Mouse (Mus musculus): Measurements from ENCODE around the gene Col27a1. TPM values are rescaled to one million over a fixed set of nuclear protein-coding genes. Genes with fewer than 3 reads are reported as not detected.

Col27a1 gene
- total RNA-seq, 2 experiments from 2014 or later = 1.3 to 1.7 TPM

DNA sequence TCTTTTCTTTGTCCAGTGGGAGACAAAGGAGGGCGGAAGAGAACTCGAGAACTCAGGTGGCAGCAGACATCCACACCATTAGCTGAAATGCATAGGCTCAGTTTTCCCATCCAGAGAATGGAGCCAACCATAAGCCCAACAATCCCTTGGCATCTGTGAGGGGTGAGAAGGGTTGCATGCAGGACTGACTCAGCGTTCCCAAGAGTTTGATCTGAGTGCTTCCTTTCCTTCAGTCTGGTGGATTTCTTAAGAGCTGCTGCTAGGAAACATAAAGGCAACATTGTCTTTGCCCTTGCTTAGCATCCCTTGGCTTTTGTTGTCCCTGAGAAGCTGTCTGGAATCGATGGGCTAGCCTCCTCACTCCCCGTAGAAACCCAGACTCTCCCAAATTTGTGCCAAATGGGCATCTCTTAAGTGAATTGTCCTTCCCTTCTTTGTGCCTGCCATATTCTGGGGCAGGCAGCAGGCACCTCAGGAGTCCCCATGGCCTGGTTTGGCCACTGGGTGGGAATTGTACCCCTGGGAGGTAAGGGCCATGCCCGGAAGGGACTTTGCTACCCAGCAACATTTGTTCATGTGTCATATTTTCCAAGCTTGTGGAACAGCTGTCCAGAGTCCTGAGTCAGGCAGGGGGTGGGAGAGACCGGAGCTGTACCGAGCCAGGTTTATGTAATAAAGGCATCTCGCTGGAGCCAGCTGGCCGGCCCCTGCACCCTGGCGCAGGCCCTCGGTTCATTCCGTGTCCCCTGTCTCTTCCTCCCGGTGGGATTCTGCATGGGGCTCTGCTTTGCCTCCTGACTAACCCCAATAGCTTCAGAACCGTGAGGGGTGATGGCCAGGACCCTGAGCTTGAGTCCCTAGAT is 7.5 kb downstream of the Col27a1 start:
- intact Hi-C loops (cut with DNase I) = no loop called here
- peak; percentile 79 for DNase-seq (ENCODE audit: low spot score)

DNA sequence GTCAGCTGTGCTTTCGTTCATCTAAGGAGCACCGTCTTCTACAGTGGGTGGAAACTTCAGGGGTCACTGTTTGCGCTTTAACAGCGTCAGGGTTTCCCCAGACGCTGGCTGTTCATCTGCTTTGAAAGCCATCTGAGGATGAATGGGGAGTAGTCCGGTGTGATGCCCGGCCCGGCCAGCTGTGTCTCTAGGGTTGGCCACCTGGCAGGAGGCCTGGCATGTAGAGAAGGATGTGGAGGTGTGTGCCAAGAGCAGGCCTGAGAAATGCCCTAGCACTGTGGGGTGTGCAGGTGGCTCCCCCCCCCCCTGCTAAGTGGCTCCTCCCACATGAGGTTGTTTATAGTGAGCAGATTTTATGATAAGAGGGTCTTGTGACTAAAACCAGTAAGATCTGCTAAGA is 8.4 kb downstream of the Col27a1 start:
- DNase-seq (ENCODE audit: low spot score) = no peak
- intact Hi-C loops (cut with DNase I) = no loop called here

DNA sequence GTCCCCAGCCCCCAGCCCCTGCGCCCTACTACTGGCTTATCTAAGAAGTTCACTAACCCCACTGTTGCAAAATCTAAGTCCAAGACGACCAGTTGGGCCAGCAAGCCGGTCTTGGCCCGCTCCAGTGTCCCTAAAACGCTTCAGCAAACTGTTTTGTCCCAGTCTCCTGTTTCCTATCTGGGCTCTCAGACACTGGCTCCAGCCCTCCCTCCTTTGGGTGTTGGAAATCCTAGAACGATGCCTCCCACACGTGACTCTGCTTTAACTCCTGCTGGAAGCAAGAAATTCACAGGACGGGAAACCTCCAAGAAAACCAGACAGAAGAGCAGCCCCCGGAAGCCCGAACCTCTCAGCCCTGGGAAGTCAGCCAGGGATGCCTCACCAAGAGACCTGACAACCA is 11.6 kb downstream of the Col27a1 start:
- intact Hi-C loops (cut with DNase I) = no loop called here

DNA sequence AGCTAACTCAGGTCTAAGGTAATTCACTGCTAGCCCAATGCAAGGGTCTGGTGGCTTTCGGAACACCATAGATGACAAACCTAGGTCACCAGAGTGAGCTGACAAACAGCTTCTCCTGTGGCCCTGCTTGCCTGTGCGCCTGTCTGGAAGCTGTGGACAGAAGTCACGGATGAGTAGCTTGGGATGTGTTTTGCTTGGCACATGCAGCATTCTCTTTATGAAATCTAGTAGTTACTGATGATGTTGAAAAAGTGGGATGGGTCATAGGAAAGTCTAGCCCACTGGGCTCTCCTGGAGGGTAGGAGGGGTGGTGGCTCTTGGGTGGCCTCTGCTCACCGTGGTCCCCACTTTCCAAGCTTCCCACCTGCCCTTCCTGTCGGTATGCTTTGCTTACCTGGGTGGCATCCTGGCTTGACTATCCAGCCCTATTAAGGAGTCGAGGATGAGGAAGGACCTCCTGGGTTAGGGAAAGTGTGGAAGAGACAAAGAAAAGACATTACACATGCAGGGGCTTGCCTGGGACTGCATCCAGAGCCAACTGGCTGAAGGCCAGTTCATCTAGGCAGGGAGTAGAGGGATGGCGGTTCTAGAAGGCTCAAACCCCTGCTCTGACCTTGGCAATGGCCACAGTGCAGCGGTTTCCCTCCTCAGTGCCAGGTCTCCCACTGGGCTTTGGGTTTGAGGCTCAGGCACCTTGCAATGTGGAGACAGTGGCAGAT is 12.5 kb downstream of the Col27a1 start:
- no peak for DNase-seq (ENCODE audit: low spot score)
- intact Hi-C loops (cut with DNase I) = no loop called here

More for the DNA sequence above, 11.6 kb downstream of the Col27a1 start:
- no peak for DNase-seq (ENCODE audit: low spot score)

DNA sequence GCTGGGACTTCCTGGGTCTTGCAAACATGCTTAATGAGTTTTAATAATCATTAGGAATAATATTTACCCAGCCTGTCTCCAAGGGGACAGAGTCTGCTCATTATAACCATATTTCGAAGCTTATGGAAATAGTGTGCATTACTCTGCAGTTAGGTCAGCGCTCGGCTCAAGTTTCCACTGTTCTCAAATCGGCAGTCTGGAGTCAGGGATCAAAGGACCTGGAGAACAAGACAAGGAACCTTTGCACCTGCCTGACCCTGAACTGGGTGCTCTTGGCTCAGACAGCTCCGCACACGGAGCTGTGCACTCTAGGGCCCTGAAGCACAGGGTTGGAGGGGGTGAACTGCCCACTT is 13.1 kb downstream of the Col27a1 start:
- no peak for DNase-seq (ENCODE audit: low spot score)
- intact Hi-C loops (cut with DNase I) = no loop called here

DNA sequence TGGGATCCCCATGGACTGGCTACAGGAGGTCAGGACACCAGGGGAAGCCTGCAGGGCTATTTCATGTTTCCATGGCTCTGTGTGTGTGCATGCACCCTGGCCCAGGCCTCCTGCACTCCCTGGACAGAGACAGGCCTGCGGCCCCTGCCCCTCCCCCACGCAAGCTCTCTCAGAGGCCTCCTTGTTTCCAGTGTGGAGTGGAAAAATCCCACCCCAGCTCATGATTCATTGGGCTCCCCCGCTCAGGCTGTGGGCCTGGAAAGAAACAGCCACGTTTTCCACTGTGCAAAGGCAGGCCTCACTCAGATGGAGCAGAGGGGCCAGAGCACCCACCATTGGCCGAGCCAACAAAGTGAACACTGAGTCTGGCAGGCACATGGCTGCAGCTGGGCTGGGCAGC is 15.1 kb downstream of the Col27a1 start:
- intact Hi-C loops (cut with DNase I) = no loop called here
- DNase-seq (ENCODE audit: low spot score) = no peak

DNA sequence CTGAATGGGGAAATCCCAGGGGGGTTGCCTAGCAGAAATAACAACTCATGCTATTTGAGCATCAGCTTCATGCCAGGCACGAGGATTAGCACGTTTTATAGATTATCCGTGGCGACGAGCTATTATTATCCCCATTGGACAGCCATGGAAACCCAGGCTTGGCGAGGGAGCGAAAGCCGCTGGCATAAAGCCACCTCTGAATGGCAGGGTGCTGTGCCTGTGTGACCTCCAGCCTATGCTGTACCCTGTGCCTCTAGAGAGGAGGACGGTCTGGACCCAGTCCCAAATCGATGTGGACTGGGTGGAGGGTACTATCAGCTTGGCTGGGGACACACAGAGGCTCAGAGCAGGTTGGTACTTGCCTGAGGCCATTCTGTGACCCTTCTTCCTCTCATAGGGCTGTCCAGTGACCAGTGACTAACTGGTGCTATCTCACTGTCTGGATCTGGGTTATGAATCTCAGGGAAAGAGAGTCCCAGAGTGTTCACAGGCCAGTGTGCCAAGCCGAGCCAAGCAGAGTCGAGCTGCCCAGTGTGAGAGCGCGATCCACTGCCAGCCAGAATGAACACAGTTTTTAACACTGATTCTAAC is 16.3 kb downstream of the Col27a1 start:
- DNase-seq (ENCODE audit: low spot score) = no peak
- intact Hi-C loops (cut with DNase I) = loop anchor here (5.0 kb wide), 1 partner anchor 47 kb away; no protein-coding TSS in a partner anchor

DNA sequence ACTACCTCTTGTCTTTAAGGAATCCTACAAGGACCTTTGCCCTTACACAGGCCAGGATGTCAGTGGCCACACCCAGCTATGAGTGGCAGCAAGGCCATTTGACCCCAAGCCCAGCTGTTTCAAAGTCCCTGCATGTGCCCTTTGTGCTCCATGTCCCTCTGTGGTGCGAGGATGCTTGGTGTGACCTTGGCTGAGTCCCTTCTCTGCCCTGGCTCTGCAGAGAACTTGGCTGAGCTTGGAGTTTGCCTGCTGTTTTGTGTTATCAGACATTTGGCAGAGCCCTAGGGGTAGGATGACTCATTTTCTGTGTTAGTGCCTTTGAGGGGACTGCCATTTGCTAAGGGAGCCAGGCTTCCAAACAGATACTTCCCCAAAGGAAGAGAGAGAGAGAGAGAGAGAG is 17.3 kb downstream of the Col27a1 start:
- intact Hi-C loops (cut with DNase I) = loop anchor here (5.0 kb wide), 1 partner anchor 46 kb away; no protein-coding TSS in a partner anchor
- DNase-seq (ENCODE audit: low spot score) = no peak

DNA sequence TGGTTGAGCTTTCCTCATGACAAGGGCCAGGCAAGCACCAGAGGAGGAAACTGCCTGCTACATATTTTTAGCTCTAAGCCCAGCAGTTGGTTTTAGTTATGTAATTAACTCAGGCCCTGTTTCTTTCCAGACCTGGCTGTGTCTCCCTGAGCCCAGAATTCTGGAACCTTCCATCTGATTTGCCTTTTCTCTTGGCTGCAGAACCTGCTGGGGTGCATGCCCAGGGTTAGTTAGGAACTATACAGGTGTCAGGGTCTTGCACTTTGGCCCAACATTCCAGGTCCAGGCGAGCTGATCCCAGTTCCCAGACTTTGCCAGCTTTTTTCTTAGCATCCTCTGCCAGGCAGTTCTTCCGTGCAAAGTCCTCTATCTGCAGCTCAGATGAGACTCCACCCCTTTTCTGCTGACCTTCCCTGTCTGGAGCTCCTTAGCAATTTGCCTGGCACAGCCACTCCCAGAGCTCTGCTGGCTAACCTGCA is 18.8 kb downstream of the Col27a1 start:
- no peak for DNase-seq (ENCODE audit: low spot score)
- intact Hi-C loops (cut with DNase I) = loop anchor here (5.0 kb wide), 1 partner anchor 45 kb away; no protein-coding TSS in a partner anchor

DNA sequence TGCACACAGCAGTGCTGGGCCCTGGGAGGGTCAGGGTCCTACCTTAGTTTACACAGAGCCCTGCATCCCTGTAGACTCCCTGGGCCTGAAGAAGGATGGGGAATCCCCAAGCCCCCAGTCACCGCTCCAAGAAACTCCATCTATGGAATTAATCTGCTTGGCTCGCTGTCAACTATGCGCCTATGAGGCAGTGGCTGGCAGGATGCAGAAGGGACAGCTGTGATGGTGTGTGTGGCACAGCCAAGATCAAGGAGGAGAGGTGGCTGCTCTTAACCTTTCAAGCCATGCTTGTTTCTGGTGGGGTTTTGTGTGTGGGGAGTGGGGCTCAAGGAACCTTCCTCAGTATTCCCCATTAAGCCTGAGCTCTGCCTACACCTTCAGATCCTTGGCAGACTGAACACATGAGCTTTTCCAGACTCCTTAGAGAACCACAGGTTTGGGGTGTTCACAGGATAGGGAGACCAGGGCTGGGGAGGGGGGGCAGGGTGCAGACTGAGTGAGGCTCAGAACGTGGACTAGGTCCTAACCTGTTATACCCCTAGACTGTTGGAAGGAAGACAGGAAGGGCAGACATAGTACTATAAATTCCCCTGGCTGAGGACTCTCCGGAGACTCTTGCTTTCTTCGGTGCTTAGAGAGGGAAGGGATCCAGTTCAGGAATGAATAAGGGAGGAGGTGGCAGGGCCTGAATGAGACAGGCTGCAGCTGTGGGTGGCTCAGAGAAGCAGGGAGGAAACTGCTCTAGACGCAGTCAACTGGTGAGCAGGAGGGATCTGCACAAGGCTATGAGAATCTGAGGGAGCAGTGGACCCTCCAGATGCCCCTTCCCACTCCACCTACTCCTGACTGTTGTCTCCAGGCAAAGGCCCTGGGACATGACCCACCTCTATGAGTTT is 20.0 kb downstream of the Col27a1 start:
- intact Hi-C loops (cut with DNase I) = loop anchor here (5.0 kb wide), 1 partner anchor 43 kb away; no protein-coding TSS in a partner anchor
- no peak for DNase-seq (ENCODE audit: low spot score)

DNA sequence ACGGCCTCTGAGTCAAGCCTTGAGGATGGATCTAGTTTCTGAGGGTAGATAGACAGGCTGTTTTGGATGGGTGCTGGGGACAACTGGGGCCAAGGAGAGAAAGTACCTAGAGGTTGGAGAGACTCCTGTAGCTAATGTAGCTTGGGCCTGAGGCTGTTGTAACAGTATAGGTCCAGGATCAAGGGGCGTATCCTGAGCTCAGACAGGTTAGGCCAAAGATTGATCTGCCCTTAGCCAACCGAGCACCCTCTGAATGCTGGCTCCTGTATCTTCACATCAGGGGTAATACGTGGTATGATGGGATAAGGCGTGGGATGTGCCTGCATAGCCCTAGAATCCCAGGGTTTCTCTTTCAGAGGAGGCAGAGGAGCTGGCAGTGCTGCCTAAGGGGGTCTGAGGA is 21.0 kb downstream of the Col27a1 start:
- intact Hi-C loops (cut with DNase I) = loop anchor here (5.0 kb wide), 1 partner anchor 42 kb away; no protein-coding TSS in a partner anchor
- no peak for DNase-seq (ENCODE audit: low spot score)

DNA sequence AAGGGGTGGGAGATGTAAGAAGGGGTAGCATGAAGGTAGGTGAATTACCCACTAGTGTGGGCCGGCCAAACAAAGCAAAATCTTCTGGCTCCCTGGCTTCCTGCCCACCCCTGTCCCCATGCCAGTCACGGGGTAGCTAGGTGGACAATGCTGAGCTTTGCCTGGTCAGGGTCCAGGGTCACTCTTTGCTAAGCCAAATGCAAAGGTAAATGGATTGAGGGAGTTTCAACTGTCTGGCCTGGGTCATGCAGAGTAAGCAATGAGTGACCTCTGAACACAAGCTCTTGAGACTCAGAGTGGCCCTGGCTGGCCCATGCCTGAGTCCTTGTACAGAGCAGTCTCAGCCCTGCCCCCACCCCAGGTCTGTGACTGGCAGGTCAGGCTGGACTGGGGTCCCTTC is 22.4 kb downstream of the Col27a1 start:
- intact Hi-C loops (cut with DNase I) = no loop called here
- DNase-seq (ENCODE audit: low spot score) = no peak

DNA sequence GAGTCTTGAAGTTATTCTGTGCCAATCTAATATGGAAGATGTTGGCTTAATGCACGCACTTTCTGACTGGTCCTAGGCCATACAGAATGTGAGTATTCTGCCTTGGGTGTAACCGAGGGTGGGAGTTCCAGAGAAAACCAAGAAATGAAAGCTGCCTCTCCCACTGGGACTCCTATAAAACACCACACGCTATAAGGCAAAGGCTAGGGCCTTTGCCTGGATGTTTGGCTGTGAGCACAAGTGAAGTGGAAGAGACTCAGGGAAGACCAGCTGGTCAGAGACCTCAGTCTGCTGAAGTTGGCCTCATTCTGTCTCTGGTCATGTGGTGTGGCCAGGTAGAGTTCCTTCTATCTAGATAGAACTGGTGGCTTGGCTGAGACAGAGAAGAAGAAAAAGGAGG is 23.4 kb downstream of the Col27a1 start:
- DNase-seq (ENCODE audit: low spot score) = no peak
- intact Hi-C loops (cut with DNase I) = no loop called here

DNA sequence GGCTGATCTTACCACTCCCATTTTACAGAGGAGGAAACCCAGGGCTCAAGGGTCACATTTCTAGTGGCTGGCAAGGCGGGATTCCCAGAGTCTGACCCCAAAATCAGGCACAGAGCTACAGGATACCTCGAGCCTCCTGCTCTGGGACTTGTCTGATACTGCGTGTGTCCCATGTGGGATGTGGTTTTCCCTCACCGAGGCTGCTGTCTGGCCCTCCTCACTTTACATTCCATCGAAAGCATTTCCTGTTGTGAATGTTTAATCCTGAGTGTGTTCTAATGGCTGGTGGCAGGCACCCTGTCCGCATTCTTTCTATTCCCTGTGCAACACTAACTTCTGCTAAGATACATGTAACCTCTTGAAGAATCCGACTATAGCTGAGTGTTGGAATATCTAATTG is 24.3 kb downstream of the Col27a1 start:
- intact Hi-C loops (cut with DNase I) = no loop called here
- DNase-seq (ENCODE audit: low spot score) = no peak

DNA sequence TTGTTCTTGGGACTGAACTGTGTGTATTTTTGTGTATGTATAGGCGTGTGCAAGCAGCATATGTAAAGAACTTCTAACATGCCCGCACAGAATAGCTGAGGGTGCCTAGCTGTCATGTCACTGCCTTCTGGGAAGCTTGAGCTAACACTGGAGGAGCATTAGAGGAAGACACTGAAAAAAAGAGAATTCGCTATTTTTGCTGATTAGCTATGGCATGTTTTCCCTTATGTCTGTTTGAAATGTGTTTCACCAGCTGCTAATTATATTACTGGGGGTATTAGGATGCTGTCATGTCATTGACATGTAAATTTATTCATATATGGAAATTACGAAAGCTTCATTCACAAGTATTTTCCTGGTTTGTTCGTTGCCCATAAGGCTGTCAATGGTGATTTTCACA is 24.9 kb downstream of the Col27a1 start:
- no peak for DNase-seq (ENCODE audit: low spot score)
- intact Hi-C loops (cut with DNase I) = no loop called here

DNA sequence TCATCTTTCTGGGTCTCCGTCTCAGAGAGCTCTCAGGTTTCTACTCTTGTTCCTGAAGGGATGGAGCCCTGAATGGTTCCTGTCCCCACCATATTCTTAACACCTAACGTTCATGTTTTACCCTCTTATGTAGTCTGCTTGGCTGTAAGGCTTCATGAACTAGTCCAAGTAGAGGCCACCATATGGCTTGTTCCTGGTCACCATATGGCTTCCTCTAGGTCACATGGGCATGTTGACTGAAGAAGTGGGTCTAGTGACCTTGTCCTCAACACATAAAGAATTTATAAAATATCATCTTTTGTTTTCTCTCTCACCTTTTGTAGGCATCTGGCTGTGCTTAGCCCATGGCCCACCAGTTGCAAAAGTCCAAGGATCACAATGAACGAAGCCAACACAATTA is 27.2 kb downstream of the Col27a1 start:
- no peak for DNase-seq (ENCODE audit: low spot score)
- intact Hi-C loops (cut with DNase I) = no loop called here

DNA sequence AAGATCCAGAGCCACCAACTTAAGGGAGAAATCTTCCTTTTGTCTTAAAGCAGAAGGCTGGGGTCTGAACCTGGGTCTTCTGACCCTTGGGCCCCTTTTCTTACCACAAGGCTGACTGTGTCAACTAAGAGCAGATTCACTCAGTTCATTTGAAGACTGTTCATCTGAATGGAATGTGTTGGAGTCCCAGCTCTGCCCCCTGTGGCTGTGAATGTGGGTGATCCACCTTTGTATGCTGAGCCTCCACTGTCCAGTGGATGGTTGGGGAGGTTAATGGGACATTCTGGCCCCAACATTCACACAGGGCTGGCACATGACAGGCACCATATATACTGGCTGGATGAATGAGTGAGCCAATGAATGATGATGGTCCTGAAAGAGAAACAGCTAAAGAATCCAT is 34.2 kb downstream of the Col27a1 start:
- DNase-seq (ENCODE audit: low spot score) = no peak
- intact Hi-C loops (cut with DNase I) = no loop called here

DNA sequence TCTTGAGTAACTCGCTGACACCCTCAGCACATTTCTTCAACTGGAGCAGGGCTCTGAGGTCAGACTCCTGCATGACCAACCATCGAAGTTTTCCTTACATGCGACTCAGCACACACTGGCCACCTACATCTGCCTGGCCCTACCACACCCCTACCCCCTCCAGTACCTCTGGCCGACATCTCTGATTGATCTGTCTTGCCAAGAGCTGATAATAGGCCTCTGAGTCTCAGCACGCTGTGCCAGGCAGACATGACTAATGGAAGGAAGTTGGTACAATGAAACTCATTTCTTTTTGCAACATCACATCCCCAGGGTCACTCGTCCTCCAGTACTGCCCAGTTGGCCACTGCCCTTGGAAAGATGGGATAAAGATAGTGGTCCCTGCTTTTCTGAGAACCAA is 35.1 kb downstream of the Col27a1 start:
- intact Hi-C loops (cut with DNase I) = no loop called here
- no peak for DNase-seq (ENCODE audit: low spot score)

DNA sequence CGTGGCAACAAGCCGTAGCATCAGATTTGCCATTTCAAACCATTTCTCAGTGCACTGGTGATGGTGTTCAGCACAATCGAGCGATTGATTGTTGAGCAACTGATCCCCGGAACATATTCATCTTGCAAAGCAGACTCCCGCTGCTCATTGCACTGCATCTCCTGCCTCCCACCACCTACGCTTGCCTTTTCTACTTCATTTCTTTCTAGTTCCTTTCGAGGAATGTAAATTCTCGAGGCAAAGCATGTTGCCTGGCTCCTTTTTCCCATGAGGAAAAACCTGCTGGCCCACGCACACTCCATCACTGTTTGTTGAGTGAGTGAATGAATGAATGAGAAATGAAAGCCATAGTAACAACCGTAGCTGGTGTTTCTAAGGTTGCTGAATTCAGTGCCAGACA is 38.0 kb downstream of the Col27a1 start:
- intact Hi-C loops (cut with DNase I) = no loop called here

DNA sequence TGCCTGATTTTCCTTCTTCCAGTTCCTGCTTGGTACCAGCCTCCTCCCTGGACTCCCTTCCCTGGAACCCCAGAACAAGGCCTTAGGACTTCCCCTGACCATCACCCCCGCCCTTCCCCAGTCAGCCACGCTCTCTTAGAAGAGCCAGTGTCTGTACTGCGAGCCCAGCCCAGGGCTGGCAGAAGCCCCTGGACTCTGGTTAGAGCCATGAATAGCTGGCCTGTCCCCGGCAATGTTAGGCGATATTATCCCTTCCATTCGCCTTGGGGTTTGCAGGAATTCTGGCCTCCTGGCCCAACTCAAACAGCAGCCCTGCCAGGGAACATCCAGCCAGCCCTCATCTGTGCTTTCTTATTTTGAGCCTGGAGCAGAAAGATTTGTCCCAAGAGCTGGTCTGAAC is 39.9 kb downstream of the Col27a1 start:
- intact Hi-C loops (cut with DNase I) = no loop called here
- peak; percentile 67 for DNase-seq (ENCODE audit: low spot score)

More for the DNA sequence above, 38.0 kb downstream of the Col27a1 start:
- no peak for DNase-seq (ENCODE audit: low spot score)
